Mouse (Mus musculus) gastrocnemius, postnatal 4 days (tissue): Measurements from ENCODE around the gene Ogg1. TPM values are rescaled to one million over a fixed set of nuclear protein-coding genes. Genes with fewer than 3 reads are reported as not detected.
A peak's percentile ranks its signal among the peaks of the same experiment; 100 is the strongest.
"Not testable (repeated sequence)": the region's sequence is repeated elsewhere in the genome, so short reads cannot be mapped to it uniquely, and the experiment has no call there.

Experiments
- DNase-seq, 2 experiments: peaks; one replicate each; pipeline ENCODE4 v3.0.0; 2021 to 2022; ENCODE audit warnings: low spot score in 2 of 2, mixed read lengths in 2 of 2
- total RNA-seq, 2 experiments: library from RNA; stranded (reverse); gene quantifications; 2 replicates each; pipeline ENCODE4 v1.2.3; 2021

The Ogg1 gene
- total RNA-seq, 2 experiments from 2014 or later = 7.8 to 10.1 TPM

DNA sequence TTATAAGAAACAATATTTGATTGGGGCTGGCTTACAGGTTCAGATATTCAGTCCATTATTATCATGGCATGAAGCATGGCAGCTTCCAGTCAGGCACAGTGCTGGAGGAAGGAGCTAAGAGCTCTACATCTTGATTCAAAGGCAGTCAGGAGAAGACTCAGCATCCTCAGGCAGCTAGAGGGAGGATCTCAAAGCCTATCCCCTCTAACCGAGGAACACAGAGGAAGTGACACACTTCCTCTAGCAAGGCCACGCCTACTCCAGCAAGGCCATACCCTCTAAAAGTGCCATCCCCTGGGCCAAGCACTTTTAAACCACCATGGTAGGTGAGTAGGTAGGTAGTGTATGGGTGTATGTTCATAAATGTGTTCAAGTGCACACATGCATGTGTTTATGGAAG, 3.8 kb downstream of the Ogg1 start:
- DNase-seq = no peak

GRCm38 (mm10) chr6:113331721-113332120, 4.9 kb downstream of the Ogg1 start:
- DNase-seq = no peak

DNA sequence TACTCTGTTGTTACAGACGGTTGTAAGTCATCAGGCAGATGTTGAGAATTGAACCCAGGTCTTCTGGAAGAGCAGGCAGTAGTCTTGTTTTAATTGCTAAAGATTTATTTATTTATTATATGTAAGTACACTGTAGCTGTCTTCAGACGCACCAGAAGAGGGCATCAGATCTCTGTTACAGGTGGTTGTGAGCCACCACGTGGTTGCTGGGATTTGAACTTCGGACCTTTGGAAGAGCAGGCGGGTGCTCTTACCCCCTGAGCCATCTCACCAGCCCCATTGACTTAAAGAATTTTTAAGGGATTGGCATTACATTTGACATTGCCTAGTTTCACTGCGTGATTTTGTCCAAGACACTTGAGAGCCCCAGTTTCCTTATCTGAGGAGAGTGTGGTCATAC, 6.0 kb downstream of the Ogg1 start:
- not testable (repeated sequence) for DNase-seq

- DNase-seq = peak in 1 of 2 experiments; percentile 54
These were observed 6.6 kb downstream of the Ogg1 start for GRCm38 (mm10) chr6:113333137-113333950.

DNA sequence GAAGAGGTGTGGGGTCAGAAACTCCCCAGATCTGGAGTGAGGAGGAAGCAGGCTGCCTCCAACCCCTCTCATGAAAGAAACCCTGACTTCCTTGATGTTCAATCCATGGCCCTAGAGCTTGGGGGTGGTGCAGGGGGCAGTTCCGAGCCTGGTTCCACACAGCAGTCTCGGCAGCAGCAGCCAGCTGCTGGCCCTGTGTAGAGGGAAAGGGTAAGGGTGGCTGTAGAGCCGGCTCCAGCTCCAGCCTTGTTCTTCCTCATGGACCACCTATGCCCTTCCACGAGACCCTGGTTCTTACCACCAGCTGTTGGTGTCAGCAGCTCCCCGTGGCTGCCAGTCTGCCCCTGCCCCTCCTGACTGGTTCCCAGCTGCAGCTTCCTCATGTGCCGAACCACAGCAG, 7.4 kb downstream of the Ogg1 start:
- DNase-seq = no peak

DNA sequence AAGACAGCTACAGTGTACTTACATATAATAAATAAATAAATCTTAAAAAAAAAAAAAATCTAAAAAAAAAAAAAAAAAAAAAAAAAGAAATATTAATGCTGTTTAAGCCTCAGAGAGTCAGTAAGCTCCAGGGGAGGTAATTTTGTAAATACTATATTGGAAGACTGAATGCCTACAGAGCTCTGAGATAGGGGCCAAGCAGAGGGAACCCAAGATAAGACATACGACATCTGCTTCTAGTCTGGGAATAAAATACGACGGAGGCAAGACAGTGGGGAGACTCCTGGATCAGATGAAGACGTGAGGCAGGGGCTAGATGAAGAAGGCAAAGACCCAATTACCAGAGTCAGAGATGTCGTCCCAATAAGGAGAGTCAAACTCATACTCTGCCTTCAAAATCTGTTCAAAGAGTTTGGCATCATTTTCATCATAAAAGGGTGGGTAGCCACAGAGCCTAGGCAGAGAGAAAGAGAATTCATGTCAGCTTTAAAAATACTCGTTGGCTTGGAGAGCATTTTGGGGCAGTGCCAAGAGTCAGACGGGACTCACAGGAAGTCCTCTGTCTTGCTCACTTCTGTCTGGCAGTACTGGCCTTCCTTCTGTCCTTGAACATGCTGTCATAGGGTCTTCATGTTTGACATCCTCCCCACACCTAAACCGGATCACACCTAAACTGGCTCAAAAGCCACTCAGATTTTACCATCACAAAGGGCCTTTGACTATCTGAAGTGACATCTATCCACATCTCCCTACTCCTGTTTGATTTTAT, 10.3 kb downstream of the Ogg1 start:
- no peak for DNase-seq

GRCm38 (mm10) chr6:113341574-113341973, 14.8 kb downstream of the Ogg1 start:
- no peak for DNase-seq

GRCm38 (mm10) chr6:113342297-113342696, 15.5 kb downstream of the Ogg1 start:
- no peak for DNase-seq

- peak; percentile 76 to 84 for DNase-seq
These were observed 16.7 kb downstream of the Ogg1 start, which contains the start of gene Camk1 for GRCm38 (mm10) chr6:113343177-113344092. TSS of gene Camk1 (minus strand) at chr6:113343984.

GRCm38 (mm10) chr6:113344321-113344720, 17.5 kb downstream of the Ogg1 start:
- peak in 1 of 2 experiments; percentile 53 for DNase-seq

DNA sequence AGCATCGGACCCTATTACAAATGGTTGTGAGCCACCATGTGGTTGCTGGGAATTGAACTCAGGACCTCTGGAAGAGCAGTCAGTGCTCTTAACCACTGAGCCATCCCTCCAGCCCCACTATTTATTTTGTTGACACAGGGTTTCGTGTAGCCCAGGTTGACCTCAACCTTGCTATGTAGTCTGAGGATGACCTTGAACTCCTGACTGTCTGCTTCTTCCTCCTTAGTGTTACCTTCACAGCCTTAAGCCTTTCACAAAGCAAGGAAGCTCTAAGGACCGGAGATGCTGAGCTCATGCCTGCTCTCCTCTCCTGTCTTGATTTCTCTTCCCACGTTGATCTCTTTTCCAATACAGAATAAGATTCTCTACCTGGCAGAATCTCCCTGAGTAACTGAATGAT, 20.1 kb downstream of the Ogg1 start:
- DNase-seq = no peak

- DNase-seq = no peak
These were observed 23.8 kb downstream of the Ogg1 start for GRCm38 (mm10) chr6:113350538-113350937.

GRCm38 (mm10) chr6:113351161-113351560, 24.4 kb downstream of the Ogg1 start:
- no peak for DNase-seq

GRCm38 (mm10) chr6:113351653-113352052, 24.9 kb downstream of the Ogg1 start:
- no peak for DNase-seq

- DNase-seq = no peak
These were observed 26.0 kb downstream of the Ogg1 start for GRCm38 (mm10) chr6:113352820-113353219.

DNA sequence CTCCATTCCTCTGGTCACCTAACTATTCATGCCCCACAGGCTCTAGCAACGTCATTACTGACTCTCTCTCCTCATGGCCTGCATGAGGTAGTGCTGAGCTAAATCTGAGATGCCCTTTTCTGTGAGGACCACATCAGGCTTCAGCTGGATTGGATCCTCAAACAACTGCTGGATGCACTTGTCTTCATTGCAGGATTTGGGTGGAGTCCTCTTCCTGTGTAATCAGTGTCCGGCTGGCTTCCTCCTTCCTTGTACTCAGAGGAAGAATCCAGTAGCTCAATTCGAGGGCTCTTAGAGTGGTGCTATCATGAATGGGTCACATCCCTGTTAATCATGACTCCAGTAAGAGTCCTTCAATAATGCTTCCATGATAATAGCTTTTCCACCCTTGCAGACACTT, 26.9 kb downstream of the Ogg1 start:
- DNase-seq = no peak

DNA sequence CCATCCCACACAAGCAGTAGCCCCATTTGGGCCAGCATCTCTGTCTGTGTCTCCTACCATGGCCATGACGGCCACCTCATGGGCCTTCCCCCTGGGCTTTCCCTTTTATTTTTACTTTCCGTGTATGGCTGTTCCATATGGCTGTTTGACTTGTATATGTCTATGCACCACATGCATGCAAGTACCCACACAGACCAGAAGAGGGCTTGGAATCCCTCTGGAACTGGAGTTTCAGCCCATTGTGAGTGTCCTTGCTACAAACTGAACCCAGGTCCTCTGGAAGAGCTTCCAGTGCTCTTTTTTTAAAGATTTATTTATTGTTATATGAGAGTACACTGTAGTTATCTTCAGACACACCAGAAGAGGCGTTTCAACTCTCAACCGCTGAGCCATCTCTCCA, 34.7 kb downstream of the Ogg1 start:
- DNase-seq = no peak

GRCm38 (mm10) chr6:113362241-113362640, 35.5 kb downstream of the Ogg1 start:
- no peak for DNase-seq

- no peak for DNase-seq
These were observed 37.9 kb downstream of the Ogg1 start for GRCm38 (mm10) chr6:113364518-113365135.

DNA sequence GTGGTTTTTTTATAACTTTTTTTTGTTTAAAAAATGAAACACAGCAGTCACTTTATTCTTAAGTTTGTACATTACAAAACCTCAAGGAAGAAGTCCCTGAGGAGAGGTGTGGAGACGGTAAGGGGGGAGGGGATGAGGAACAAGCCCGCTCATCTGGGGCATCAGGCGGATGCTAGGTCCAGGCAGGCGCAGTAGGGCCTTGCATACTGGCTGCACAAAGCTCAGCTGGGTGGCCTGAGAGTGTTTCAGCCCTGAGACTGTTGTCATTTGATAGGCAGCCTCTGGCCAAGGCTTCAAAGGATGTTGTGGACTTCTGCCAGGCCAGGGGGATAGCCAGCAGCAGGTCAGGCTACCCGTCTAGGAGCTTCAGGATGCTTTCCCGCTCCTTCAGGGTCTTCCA, 39.9 kb downstream of the Ogg1 start:
- no peak for DNase-seq

- DNase-seq = no peak
These were observed 40.8 kb downstream of the Ogg1 start for GRCm38 (mm10) chr6:113367574-113367973.
